Mouse (Mus musculus) c-Kit-positive CD71-positive TER-119-positive erythroid progenitor cells, embryonic 14.5 days (primary cell): ENCODE measurements around the gene Zcchc9.
"Not testable (repeated sequence)": the region's sequence is repeated elsewhere in the genome, so short reads cannot be mapped to it uniquely, and the experiment has no call there.

Experiments
- DNase-seq: peaks from one replicate; pipeline ENCODE4 v3.0.0-alpha.2; 2013; ENCODE audit warnings: low spot score

Gene Zcchc9

GRCm38 (mm10) chr13:91807155-91807839 lies at the start of gene Zcchc9:
Zcchc9 (minus strand) TSS chr13:91807705.
- DNase-seq = peak; percentile 86

DNA sequence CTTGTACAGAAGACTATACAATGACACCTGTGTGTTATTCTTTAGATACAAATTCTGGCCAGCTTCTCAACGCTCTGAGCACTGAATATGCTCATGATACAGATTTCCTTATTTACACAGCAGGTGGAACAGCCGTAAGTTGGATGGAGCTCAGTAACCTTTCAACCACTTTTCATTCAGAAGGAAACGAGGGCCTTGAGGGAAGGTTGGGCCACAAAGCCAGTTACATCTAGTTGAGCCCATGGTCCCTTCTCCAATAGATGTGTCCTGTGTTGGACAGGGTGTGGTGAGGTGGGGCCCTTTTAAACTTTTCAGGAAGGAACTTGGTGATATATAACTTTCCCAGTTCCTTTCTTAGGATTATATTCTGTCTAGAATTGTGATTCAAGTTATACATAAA lies 46.9 kb upstream of the Zcchc9 start:
- DNase-seq = no peak

DNA sequence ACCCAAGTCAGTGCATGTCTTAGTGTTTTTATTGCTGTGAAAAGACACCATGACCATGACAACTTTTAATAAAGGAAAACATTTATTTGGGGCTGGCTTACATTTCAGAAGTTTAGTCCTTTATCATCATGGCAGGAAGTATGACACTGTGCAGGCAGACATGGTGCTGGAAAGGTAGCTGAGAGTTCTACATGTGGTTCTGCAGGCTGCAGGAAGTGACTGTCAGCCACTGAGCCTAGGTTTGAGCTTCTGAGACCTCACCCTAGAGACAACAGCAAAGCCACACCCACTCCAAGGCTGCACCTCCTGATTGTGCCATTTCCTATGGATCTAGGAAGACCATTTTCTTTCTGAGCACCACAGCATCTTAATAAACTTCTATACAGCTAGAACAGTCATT lies 20.4 kb upstream of the Zcchc9 start:
- no peak for DNase-seq

DNA sequence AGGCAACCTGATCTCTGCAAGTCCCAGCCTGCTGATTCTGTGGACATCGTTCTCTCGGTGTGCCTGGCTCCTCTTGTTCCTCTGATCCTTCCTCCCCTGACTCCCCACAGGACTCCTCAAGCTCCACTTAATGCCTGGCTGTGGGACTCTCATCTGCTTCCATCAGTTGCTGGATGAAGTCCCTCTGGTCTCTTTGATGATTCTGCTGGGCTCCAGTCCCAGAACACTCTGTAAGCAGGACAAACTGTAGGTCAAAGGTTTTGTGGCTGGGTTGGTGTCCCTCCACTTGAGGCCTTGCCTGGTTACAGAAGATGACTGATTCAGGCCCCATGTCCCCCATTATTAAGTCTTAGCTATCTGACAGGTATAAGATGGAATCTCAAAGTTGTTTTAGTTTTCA lies 18.6 kb upstream of the Zcchc9 start:
- DNase-seq = no peak

GRCm38 (mm10) chr13:91824845-91825550 lies 17.5 kb upstream of the Zcchc9 start:
- DNase-seq = no peak

GRCm38 (mm10) chr13:91823735-91824134 lies 16.2 kb upstream of the Zcchc9 start:
- no peak for DNase-seq

DNA sequence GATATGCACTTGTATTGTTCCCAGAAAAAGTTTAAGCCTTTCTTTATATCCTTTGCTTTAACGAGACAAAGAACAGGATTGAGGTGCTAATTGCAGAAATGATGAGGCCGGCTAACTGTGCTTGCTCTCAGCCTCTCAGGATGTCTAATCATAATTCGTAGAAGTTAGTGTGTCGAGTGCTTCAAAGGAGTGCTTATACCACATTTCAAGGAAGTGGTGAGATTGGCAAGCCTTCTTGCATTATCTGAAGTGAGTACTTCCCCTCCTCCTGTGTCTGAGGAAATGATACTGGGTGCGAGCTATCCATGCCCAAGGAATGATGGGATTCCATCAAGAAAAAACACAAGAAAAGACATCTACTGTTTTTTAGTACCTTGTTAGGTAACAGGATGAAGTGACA lies 7.2 kb upstream of the Zcchc9 start:
- no peak for DNase-seq

- DNase-seq = peak; percentile 39
These were observed 2.0 kb upstream of the Zcchc9 start for GRCm38 (mm10) chr13:91809476-91809875.

- DNase-seq = peak; percentile 21
These were observed 520 bp upstream of the Zcchc9 start for GRCm38 (mm10) chr13:91807874-91808575.

- DNase-seq = no peak
These were observed 5.8 kb downstream of the Zcchc9 start for GRCm38 (mm10) chr13:91801726-91802125.

DNA sequence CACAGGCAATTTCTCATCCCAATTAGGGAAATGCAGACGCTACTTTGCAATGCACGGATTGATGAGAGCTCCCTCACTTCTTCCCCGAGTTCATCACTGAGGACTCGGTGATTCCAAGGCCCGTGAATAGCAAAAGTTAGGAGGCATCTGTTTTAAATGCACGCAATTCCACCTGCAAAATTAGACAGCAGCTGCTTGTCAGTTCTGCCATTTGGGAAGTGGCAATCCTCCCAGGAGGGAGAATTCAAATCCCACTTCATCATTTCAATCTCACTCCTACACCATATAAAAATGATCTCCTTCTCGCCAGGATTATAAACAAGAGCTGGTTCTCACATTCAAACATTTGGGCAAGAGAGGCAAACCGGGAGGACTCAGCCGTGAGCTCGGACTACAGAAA lies 10.1 kb downstream of the Zcchc9 start:
- DNase-seq = no peak

- DNase-seq = no peak
These were observed 10.6 kb downstream of the Zcchc9 start for GRCm38 (mm10) chr13:91796916-91797315.

DNA sequence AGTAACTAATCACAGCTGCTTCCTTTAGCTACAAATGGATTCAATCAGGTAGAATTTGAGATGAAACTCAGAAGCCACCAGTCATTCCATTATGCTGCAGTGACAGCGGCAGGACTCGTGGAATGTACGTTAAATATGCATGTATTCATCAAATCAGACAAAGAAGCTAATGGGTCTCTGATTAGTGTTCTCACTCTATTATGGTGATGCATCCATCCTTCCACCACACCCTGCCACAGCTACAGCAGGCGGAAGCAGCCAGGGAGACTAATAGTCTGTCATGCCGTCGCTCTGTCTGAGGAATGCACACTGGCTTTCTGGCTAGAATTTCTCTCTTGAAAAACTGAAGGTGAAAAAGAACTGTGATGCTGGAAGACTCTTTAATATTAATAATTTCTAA lies 11.5 kb downstream of the Zcchc9 start:
- DNase-seq = no peak

DNA sequence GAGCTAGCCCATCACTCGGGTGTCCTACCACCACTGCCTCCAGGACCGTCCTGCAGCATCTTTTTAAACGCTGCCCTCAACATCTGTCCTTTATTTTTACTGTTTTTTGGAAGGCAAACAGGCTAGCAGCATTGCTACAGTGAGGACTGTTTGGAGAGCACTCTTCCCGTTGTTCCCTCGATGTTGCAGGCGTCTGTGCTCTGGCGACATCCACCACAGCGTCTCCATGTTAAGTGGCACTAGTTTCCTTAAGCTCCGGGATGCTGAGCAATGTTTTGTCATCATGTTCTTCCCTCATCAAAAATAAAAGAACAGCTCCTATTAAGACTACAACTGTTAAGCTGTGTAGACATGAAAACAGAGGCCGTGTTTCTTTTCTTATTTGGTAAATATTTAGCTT lies 11.9 kb downstream of the Zcchc9 start:
- no peak for DNase-seq

DNA sequence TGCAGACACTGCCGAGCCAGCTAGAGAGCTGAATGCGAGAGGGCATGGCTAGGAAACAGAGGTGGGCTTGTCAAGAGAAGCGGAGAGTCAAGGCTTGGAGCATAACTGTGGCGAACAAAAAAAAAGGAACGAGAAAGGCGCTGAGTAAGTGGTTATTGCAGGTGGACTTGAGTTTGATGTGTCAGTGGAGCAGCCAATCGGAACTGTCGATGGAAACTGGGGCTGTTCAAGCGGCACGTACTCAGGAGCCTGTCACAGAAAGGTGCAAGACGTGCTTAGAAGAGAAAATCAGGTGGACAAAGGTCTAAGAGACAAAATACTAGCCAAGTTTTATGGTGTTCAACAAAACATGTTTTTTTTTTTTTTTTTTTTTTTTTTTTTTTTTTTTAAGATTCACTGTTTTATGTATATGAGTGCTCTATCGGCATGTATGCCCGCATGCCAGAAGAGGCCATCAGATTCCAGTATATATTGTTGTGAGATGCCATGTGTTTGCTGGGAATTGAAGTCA lies 12.5 kb downstream of the Zcchc9 start:
- no peak for DNase-seq

DNA sequence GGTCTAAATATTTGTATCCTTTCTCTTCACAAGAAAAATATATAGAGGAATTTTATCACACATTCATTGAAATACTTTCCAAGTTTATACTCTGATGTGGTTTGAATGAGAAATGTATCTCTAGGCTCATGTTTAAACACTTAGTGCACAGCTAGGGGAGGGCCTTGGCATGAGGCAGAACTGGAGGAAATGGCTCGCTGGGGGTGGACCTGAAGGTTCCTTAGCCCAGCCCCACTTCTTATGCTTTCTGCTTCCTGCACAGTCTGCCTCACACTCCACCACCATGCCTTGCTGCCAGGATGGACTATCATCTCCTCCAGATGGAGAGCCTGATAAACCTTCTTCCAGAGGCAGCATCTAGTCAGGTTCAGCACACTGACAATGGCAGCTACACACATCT lies 15.5 kb downstream of the Zcchc9 start:
- DNase-seq = no peak

DNA sequence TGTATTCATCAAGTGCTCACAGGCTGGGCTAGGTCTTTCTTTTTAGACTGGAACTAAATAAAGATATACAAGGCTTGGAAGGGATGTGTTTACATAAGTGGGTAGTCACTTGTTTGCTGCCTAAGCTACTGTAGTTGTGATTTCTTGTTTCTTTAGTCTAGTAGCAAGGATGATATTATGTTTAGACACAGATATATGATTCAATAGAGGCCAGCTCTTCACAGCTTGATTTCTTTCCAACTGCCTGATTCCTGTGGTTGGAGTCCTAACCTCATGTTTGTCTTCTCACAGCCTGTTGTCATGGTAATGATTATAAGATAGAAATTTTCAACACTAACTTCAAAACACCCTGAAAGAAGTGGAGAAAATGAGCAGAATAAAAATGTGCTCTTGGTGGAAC lies 27.6 kb downstream of the Zcchc9 start:
- no peak for DNase-seq

DNA sequence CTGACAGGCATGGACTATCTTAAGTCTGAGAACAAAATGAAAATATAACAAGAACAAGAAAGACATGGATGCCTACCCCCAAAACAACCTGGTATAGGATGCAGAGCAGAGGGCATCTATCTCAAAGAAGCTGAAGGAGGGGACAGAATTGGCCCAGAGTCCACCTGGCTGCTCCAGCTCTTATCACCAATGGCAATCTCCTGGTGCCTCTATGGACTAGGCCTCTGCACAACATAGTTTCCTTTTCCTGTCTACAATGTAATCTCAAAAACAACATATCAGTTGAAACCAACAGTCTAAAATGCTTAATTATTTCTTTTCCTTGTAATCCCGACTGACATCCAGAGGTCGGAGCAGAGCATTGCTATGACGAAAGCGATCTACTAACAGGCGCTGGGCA lies 29.4 kb downstream of the Zcchc9 start:
- no peak for DNase-seq

DNA sequence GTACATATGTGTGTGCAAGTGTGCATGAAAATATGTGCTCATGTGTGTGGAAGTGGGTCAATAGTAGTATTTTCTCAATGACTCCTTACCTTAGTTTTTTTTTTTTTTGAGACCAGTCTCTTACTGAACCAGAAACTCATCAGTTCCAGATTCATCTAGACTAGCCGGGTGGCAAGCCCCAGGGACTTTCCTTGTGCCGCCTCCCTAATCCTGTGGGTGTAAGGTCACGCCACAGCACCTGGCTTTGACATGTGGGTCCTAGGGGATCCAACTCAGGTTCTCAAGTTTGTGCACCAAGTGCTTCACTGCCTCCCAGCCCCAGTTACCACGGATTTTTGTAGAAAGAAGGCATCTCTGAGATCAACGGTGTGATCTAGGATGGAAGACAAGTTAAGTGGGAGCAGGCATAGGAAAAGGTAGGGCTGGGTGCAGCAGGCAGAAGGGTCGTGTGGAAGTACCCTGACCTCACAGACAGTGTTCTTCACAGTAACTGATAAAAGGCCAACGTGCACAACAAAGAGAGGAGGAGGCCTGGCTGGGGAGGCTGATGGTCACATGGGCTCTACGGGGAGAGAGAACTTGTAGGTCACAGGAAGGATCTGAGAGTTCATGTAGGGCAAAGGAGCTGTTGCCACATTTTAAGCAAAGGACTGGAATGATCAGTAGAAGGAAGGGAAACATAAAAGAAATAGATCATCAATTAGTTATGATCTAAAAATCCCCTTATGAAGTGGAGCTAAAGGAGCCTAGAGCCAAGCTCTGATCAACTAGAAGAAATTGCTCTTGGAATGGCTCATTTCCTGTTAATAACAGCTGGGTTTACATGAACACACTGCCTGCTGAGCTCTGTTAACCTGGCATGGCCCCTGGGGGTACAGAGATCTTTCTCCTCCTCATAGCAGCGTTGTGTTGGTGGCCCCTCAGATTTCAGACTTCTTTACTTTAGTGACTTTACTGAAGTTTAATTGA lies 38.5 kb downstream of the Zcchc9 start:
- DNase-seq = no peak

- DNase-seq = no peak
These were observed 41.9 kb downstream of the Zcchc9 start for GRCm38 (mm10) chr13:91765627-91766026.

DNA sequence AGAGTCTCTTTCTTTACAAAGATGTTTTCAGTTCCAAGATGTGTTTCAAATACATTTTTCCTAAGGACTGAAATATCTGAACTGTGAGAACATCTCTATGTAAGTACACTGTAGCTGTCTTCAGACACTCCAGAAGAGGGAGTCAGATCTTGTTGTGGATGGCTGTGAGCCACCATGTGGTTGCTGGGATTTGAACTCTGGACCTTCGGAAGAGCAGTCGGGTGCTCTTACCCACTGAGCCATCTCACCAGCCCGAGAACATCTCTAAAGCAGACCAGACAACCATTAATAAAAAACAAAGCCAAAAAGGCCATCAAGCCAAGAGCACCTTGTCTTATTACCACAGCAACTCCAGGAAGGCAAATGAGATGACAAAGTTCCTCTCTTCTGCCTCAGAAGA lies 43.9 kb downstream of the Zcchc9 start:
- DNase-seq = not testable (repeated sequence)
